Mouse (Mus musculus): ENCODE results near the gene Gm29609.

GRCm38 (mm10) chr5:31183678-31184077 is 4.0 kb upstream of the Gm29609 start:
- no peak for TF ChIP-seq CTCF (IDR thresholded peaks at IDR 0.05; ENCODE audit: low read depth)
- TF ChIP-seq EP300 (IDR thresholded peaks at IDR 0.05; ENCODE audit: low read depth) = no peak

Data from heart, postnatal 0 days (tissue).